Mouse (Mus musculus) stomach, embryonic 14.5 days (tissue): Measurements from ENCODE around the gene Atp2b1. TPM values are rescaled to one million over a fixed set of nuclear protein-coding genes. Genes with fewer than 3 reads are reported as not detected.

Experiments used
- ATAC-seq: fragments of 200-750 bp; cut with Nextera tagmentation; 2 replicates; pipeline ENCODE4 v1.8.0; 2017; ENCODE audit warnings: low read depth, moderate TSS enrichment; ENCODE audit not compliant: insufficient number of reproducible peaks, insufficient read depth, low FRiP score
- H3K27ac ChIP-seq: fragments of 300-500 bp; sonication (generic); 2 replicates; pipeline ENCODE4 v1.5.1; 2014; ENCODE audit warnings: mild to moderate bottlenecking, low read length, moderate library complexity, mixed read lengths
- H3K27me3 ChIP-seq: fragments of 300-500 bp; sonication (generic); 2 replicates; pipeline ENCODE4 v1.6.1; 2014; ENCODE audit warnings: low read length, control low read depth, mixed read lengths; ENCODE audit not compliant: control insufficient read depth, insufficient read depth
- H3K36me3 ChIP-seq: fragments of 300-500 bp; sonication (generic); 2 replicates; pipeline ENCODE4 v1.6.1; 2014; ENCODE audit warnings: mild to moderate bottlenecking, control low read depth, low read length, moderate library complexity, mixed read lengths; ENCODE audit not compliant: control insufficient read depth, insufficient read depth
- H3K4me1 ChIP-seq: fragments of 300-500 bp; sonication (generic); 2 replicates; pipeline ENCODE4 v1.6.1; 2014; ENCODE audit warnings: low read length, control low read depth, mixed read lengths; ENCODE audit not compliant: control insufficient read depth, insufficient read depth
- H3K4me2 ChIP-seq: fragments of 300-500 bp; sonication (generic); replicated peaks from 2 replicates; pipeline ENCODE4 v1.6.1; 2014; ENCODE audit warnings: low read depth, low read length, control low read depth
- H3K4me3 ChIP-seq: fragments of 300-500 bp; sonication (generic); 2 replicates; pipeline ENCODE4 v1.5.1; 2014; ENCODE audit warnings: low read depth, low read length, control low read depth
- H3K9ac ChIP-seq: fragments of 300-500 bp; sonication (generic); replicated peaks from 2 replicates; pipeline ENCODE4 v1.6.1; 2014; ENCODE audit warnings: low read depth, mild to moderate bottlenecking, control low read depth, low read length, moderate library complexity, mixed read lengths
- H3K9me3 ChIP-seq: fragments of 300-500 bp; sonication (generic); 2 replicates; pipeline ENCODE4 v1.6.1; 2016; ENCODE audit warnings: low read depth, low read length, control low read depth; ENCODE audit not compliant: control insufficient read depth
- WGBS: fragments of 180-500 bp; shearing (Covaris S2); extraction: QIAGEN DNeasy Blood & Tissue Kit; methylation state at CpG from one replicate; pipeline ENCODE4 v1.1.7; 2014; 5-methylcytosine and 5-hydroxymethylcytosine counted together
- polyA plus RNA-seq: library from polyadenylated mRNA; unstranded; fragments of >200 nt; fragmentation: Nextera tagmentation; extraction: Ambion mirVana; gene quantifications from 2 replicates; pipeline ENCODE4 v1.2.1, GENCODE M21; 2014

The Atp2b1 gene
- polyA plus RNA-seq, 1 experiment from 2014 or later: 149 TPM

DNA sequence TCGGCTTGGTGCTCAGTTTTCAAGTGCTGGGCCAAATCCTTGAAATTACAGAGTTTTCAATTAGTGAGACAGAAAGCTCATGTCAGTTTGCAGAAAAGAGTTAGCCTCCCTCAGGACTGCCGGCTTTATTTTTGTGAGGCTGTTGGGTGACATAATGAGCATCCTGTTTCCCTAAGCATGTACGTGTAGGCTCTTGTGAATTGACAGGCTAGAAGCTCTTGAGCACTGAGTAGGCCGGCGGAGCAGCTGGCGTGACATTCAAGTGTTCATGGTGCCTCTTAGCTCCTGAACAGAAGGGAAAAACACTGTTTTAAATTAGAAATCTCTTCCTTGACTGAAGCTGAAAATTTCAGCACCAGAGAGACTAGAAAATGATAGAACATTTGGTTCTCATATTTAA, 45.2 kb downstream of the Atp2b1 start:
- H3K4me2 ChIP-seq: no peak overlapping the region
- no peaks in the 10 kb centered on the region for H3K27me3 ChIP-seq
- no peak overlapping the region for H3K27ac ChIP-seq
- ATAC-seq: no peak
- WGBS: 79% methylated on average over 6 of the region's 6 CpGs
- H3K4me1 ChIP-seq: peaks cover 4% of the 10 kb centered on the region; the same call in 1 of the 2 replicates
- H3K4me3 ChIP-seq: no peak overlapping the region
- no peaks in the 10 kb centered on the region for H3K9me3 ChIP-seq
- no peak overlapping the region for H3K9ac ChIP-seq
- no peaks in the 10 kb centered on the region for H3K36me3 ChIP-seq

DNA sequence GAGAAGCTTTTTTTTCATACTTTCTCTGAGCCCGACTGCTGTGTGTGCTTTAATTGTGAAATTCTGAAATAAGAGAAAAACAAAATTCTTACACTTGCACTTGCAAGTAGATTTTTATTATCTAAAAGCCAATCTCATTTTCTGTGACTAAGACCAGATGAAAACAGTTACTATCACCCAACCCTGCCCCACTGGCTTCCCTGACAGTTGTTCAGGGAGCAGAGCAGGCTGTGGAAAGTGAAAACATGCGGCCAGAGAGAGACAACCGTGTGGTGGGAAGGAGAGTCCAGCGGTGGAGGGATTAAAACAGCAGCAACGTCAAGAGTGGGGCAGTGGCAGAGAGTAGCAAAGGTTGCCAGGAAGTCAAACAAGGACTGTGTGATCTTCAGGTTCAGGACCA, 46.7 kb downstream of the Atp2b1 start:
- no peak for ATAC-seq
- WGBS: 53% methylated on average over 5 of the region's 5 CpGs
- peaks cover 4% of the 10 kb centered on the region; the same call in 1 of the 2 replicates for H3K4me1 ChIP-seq
- no peak overlapping the region for H3K4me3 ChIP-seq
- no peak overlapping the region for H3K9ac ChIP-seq
- H3K27ac ChIP-seq: no peak overlapping the region
- no peak overlapping the region for H3K4me2 ChIP-seq
- no peaks in the 10 kb centered on the region for H3K9me3 ChIP-seq
- no peaks in the 10 kb centered on the region for H3K36me3 ChIP-seq
- H3K27me3 ChIP-seq: no peaks in the 10 kb centered on the region

- Histone ChIP-seq H3K9ac (no peak overlapping the region), H3K27me3 (no peaks in the 10 kb centered on the region), H3K4me3 (no peak overlapping the region), H3K36me3 (no peaks in the 10 kb centered on the region), H3K4me1 (peaks cover 4% of the 10 kb centered on the region; the same call in 1 of the 2 replicates), H3K4me2 (no peak overlapping the region), H3K9me3 (no peaks in the 10 kb centered on the region), H3K27ac (no peak overlapping the region)
- 70% methylated on average over 8 of the region's 8 CpGs for WGBS
- no peak for ATAC-seq
These were observed 47.9 kb downstream of the Atp2b1 start for GRCm38 (mm10) chr10:98962092-98962491.

- H3K27ac ChIP-seq: no peak overlapping the region
- 0 out of 2 replicates have a peak, but pooled peaks cover 3% of the 10 kb centered on the region for H3K36me3 ChIP-seq
- no peak overlapping the region for H3K9ac ChIP-seq
- no peaks in the 10 kb centered on the region for H3K9me3 ChIP-seq
- H3K4me3 ChIP-seq: no peak overlapping the region
- 35% methylated on average over 13 of the region's 13 CpGs for WGBS
- peak; percentile 61; the same call in 1 of the 2 replicates for ATAC-seq
- no peak overlapping the region for H3K4me2 ChIP-seq
- H3K27me3 ChIP-seq: no peaks in the 10 kb centered on the region
- peaks cover 4% of the 10 kb centered on the region; the same call in 1 of the 2 replicates for H3K4me1 ChIP-seq
These were observed 52.4 kb downstream of the Atp2b1 start for GRCm38 (mm10) chr10:98966407-98967215.

- whole genome bisulfite sequencing: 83% methylated on average over 15 of the region's 15 CpGs
- no peak overlapping the region for H3K27ac ChIP-seq
- H3K27me3 ChIP-seq: no peaks in the 10 kb centered on the region
- H3K36me3 ChIP-seq: 0 out of 2 replicates have a peak, but pooled peaks cover 3% of the 10 kb centered on the region
- H3K4me2 ChIP-seq: no peak overlapping the region
- H3K4me3 ChIP-seq: no peak overlapping the region
- no peaks in the 10 kb centered on the region for H3K4me1 ChIP-seq
- no peak for ATAC-seq
- no peaks in the 10 kb centered on the region for H3K9me3 ChIP-seq
- no peak overlapping the region for H3K9ac ChIP-seq
These were observed 53.2 kb downstream of the Atp2b1 start for GRCm38 (mm10) chr10:98967240-98967891.

GRCm38 (mm10) chr10:98970917-98971316, 56.7 kb downstream of the Atp2b1 start:
- Histone ChIP-seq H3K4me3 (no peak overlapping the region), H3K9ac (no peak overlapping the region), H3K9me3 (no peaks in the 10 kb centered on the region), H3K27me3 (no peaks in the 10 kb centered on the region), H3K27ac (no peak overlapping the region), H3K4me2 (no peak overlapping the region), H3K36me3 (0 out of 2 replicates have a peak, but pooled peaks cover 3% of the 10 kb centered on the region), H3K4me1 (no peaks in the 10 kb centered on the region)
- no peak for ATAC-seq
- WGBS: 91% methylated on average over 3 of the region's 3 CpGs

GRCm38 (mm10) chr10:98972359-98972758, 58.2 kb downstream of the Atp2b1 start:
- H3K9ac ChIP-seq: no peak overlapping the region
- H3K4me1 ChIP-seq: peaks cover 12% of the 10 kb centered on the region; the same call in 1 of the 2 replicates
- H3K27ac ChIP-seq: no peak overlapping the region
- H3K27me3 ChIP-seq: no peaks in the 10 kb centered on the region
- 0 out of 2 replicates have a peak, but pooled peaks cover 3% of the 10 kb centered on the region for H3K36me3 ChIP-seq
- H3K4me3 ChIP-seq: no peak overlapping the region
- no peak for ATAC-seq
- H3K4me2 ChIP-seq: no peak overlapping the region
- 81% methylated on average over 2 of the region's 2 CpGs for WGBS
- no peaks in the 10 kb centered on the region for H3K9me3 ChIP-seq

DNA sequence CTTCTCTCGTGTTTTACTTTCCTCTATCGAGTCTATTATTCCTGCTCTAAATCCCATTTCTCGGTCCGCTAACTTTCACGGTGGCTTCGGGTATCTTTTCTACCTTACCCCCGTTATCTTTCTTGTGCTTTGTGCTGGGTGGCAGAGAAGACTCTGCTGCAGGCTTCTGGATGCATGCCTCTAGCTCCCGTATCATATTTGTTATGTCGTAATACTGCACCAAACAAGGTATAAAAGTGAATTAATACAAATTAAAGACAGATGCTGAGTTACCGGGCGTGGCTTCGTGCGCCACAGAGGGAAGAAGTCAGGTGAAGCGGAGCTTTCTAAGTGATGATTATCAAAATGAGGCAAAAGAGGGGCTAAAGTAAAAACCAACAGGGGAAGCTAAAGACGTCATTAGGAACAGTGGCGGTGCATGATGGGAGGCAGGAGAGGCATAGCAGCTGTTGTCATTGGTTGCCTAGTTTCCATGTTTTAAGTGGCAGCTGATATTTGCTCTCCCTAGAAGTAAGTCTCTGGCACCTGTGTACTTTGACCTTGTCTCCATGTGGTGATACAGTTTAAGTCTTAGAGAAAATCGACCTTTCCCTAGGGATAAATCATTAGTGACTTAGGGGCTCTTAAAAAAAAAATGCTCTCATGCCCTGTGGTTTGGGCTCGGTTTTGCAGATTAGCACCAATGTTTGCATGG, 58.9 kb downstream of the Atp2b1 start:
- 79% methylated on average over 18 of the region's 18 CpGs for WGBS
- no peaks in the 10 kb centered on the region for H3K27me3 ChIP-seq
- H3K4me2 ChIP-seq: no peak overlapping the region
- ATAC-seq: no peak
- H3K4me1 ChIP-seq: peaks cover 15% of the 10 kb centered on the region; the same call in 1 of the 2 replicates
- H3K4me3 ChIP-seq: no peak overlapping the region
- H3K9me3 ChIP-seq: no peaks in the 10 kb centered on the region
- 0 out of 2 replicates have a peak, but pooled peaks cover 3% of the 10 kb centered on the region for H3K36me3 ChIP-seq
- no peak overlapping the region for H3K9ac ChIP-seq
- H3K27ac ChIP-seq: no peak overlapping the region
